ENCODE assay signal across 8 mouse cellular contexts in genomic region chr16:90385688-90386513, GRCm38 (mm10). TPM values are rescaled to one million over a fixed set of nuclear protein-coding genes. Genes with fewer than 3 reads are reported as not detected.
DNase-seq lines count a peak whose midpoint lies in the region; ATAC-seq and TF ChIP-seq lines count a peak whose summit lies in the region.

Hunk (plus strand) TSS chr16:90386013.

- H3K36me3 ChIP-seq in erythroblast, embryonic 14.5 days (ENCODE audit: control insufficient read depth): no peaks in the 10 kb centered on the region; the same call in 1 of the 2 replicates
- H3K36me3 ChIP-seq in embryonic facial prominence, embryonic 12.5 days: peaks cover 11% of the 10 kb centered on the region
- H3K36me3 ChIP-seq in heart, embryonic 11.5 days (ENCODE audit: control insufficient read depth, insufficient read depth, low read length): peaks cover 3% of the 10 kb centered on the region; the same call in 1 of the 2 replicates
- H3K36me3 ChIP-seq in kidney, embryonic 14.5 days (ENCODE audit: control insufficient read depth, insufficient read depth, low read length): peaks cover 6% of the 10 kb centered on the region
- no peaks in the 10 kb centered on the region for H3K36me3 ChIP-seq in liver, adult 2 months (ENCODE audit: control insufficient read depth, insufficient read depth, low read length)
- peaks cover 5% of the 10 kb centered on the region for H3K36me3 ChIP-seq in neural tube, embryonic 13.5 days

- peak within 1 kb of the TSS; percentile 99 for H3K27ac ChIP-seq in embryonic facial prominence, embryonic 12.5 days
- H3K27ac ChIP-seq in heart, embryonic 11.5 days (ENCODE audit: low read depth, low read length): peak within 1 kb of the TSS; percentile 96
- peak within 1 kb of the TSS; percentile 90 for H3K27ac ChIP-seq in kidney, embryonic 14.5 days (ENCODE audit: low read depth, low read length)
- H3K27ac ChIP-seq in liver, adult 2 months (replicated peaks; ENCODE audit: insufficient read depth, low read depth, low read length): peak within 1 kb of the TSS; percentile 15
- peak within 1 kb of the TSS; percentile 93 for H3K27ac ChIP-seq in neural tube, embryonic 13.5 days (replicated peaks)

- TF ChIP-seq POLR2A in liver, adult 2 months (IDR thresholded peaks at IDR 0.05; ENCODE audit: extremely low read depth, insufficient read depth, low read length): 0 out of 2 replicates have a peak, but pooled peaks have one; percentile 7

- no peaks in the 10 kb centered on the region for H3K4me1 ChIP-seq in erythroblast, embryonic 14.5 days (ENCODE audit: control insufficient read depth)
- peaks cover 34% of the 10 kb centered on the region for H3K4me1 ChIP-seq in embryonic facial prominence, embryonic 12.5 days
- peaks cover 32% of the 10 kb centered on the region for H3K4me1 ChIP-seq in heart, embryonic 11.5 days (ENCODE audit: control insufficient read depth, insufficient read depth, low read length)
- H3K4me1 ChIP-seq in kidney, embryonic 14.5 days (ENCODE audit: control insufficient read depth, insufficient read depth, low read length): peaks cover 27% of the 10 kb centered on the region
- peaks cover 10% of the 10 kb centered on the region for H3K4me1 ChIP-seq in liver, adult 2 months (ENCODE audit: control insufficient read depth, insufficient read depth, low read length)
- H3K4me1 ChIP-seq in neural tube, embryonic 13.5 days (replicated peaks): peaks cover 61% of the 10 kb centered on the region

- H3K9me3 ChIP-seq in erythroblast, embryonic 14.5 days (ENCODE audit: control insufficient read depth, low read length): peaks cover 9% of the 10 kb centered on the region
- H3K9me3 ChIP-seq in embryonic facial prominence, embryonic 12.5 days: no peaks in the 10 kb centered on the region
- H3K9me3 ChIP-seq in heart, embryonic 11.5 days (replicated peaks; ENCODE audit: control insufficient read depth, low read length): no peaks in the 10 kb centered on the region
- no peaks in the 10 kb centered on the region for H3K9me3 ChIP-seq in kidney, embryonic 14.5 days (ENCODE audit: control insufficient read depth, low read length)
- 0 out of 2 replicates have a peak, but pooled peaks cover under 1% of the 10 kb centered on the region for H3K9me3 ChIP-seq in neural tube, embryonic 13.5 days

- H3K4me2 ChIP-seq in embryonic facial prominence, embryonic 12.5 days (replicated peaks): peak within 1 kb of the TSS; percentile 79
- H3K4me2 ChIP-seq in heart, embryonic 11.5 days: peak within 1 kb of the TSS; percentile 90
- H3K4me2 ChIP-seq in kidney, embryonic 14.5 days (replicated peaks; ENCODE audit: low read depth, low read length): peak within 1 kb of the TSS; percentile 69
- peak within 1 kb of the TSS; percentile 85 for H3K4me2 ChIP-seq in neural tube, embryonic 13.5 days

- H3K79me2 ChIP-seq in liver, adult 2 months (ENCODE audit: control insufficient read depth, insufficient read depth, low read length): peaks cover 3% of the 10 kb centered on the region; the same call in 1 of the 2 replicates

- TF ChIP-seq CTCF in liver, adult 2 months (IDR thresholded peaks at IDR 0.05; ENCODE audit: low read depth, low read length): peak; percentile 21; the same call in 1 of the 2 replicates

- ATAC-seq in erythroblast, adult 5-6 weeks (replicated peaks; ENCODE audit: low FRiP score, poor library complexity, severe bottlenecking): no peak
- peak; percentile 79 for ATAC-seq in embryonic facial prominence, embryonic 12.5 days (ENCODE audit: insufficient number of reproducible peaks, insufficient read depth, low FRiP score, low TSS enrichment)
- ATAC-seq in heart, embryonic 11.5 days (replicated peaks; ENCODE audit: insufficient number of reproducible peaks, low FRiP score, low TSS enrichment): peak; percentile 65
- ATAC-seq in kidney, embryonic 14.5 days (ENCODE audit: low FRiP score, low TSS enrichment): peak; percentile 77
- peak; percentile 85 for ATAC-seq in neural tube, embryonic 13.5 days (ENCODE audit: low read depth)

- H3K9ac ChIP-seq in embryonic facial prominence, embryonic 12.5 days: peak within 1 kb of the TSS; percentile 94
- H3K9ac ChIP-seq in heart, embryonic 11.5 days (ENCODE audit: low read depth, low read length): peak within 1 kb of the TSS; percentile 95
- peak within 1 kb of the TSS; percentile 93 for H3K9ac ChIP-seq in kidney, embryonic 14.5 days (ENCODE audit: low read depth, low read length)
- peak within 1 kb of the TSS; percentile 78 for H3K9ac ChIP-seq in liver, adult 2 months (ENCODE audit: low read depth, low read length)
- H3K9ac ChIP-seq in neural tube, embryonic 13.5 days: peak within 1 kb of the TSS; percentile 90

- peaks cover 59% of the 10 kb centered on the region for H3K27me3 ChIP-seq in erythroblast, embryonic 14.5 days (ENCODE audit: control insufficient read depth)
- 0 out of 2 replicates have a peak, but pooled peaks cover 3% of the 10 kb centered on the region for H3K27me3 ChIP-seq in embryonic facial prominence, embryonic 12.5 days
- H3K27me3 ChIP-seq in heart, embryonic 11.5 days (ENCODE audit: control insufficient read depth, insufficient read depth, low read length): peaks cover 2% of the 10 kb centered on the region; the same call in 1 of the 2 replicates
- no peaks in the 10 kb centered on the region for H3K27me3 ChIP-seq in kidney, embryonic 14.5 days (ENCODE audit: control insufficient read depth, insufficient read depth, low read length)
- no peaks in the 10 kb centered on the region for H3K27me3 ChIP-seq in liver, adult 2 months (ENCODE audit: control insufficient read depth, insufficient read depth, low read length)
- H3K27me3 ChIP-seq in neural tube, embryonic 13.5 days: peaks cover 37% of the 10 kb centered on the region

- WGBS in embryonic facial prominence, embryonic 12.5 days: under 1% methylated on average over 91 of the region's 101 CpGs
- WGBS in heart, embryonic 11.5 days (ENCODE audit: insufficient replicate concordance): under 1% methylated on average over 89 of the region's 101 CpGs
- 1% methylated on average over 47 of the region's 101 CpGs for WGBS in kidney, embryonic 14.5 days
- WGBS in liver, adult 2 months: under 1% methylated on average over 97 of the region's 101 CpGs
- WGBS in neural tube, embryonic 13.5 days: under 1% methylated on average over 98 of the region's 101 CpGs

- DNase-seq in liver, adult 2 months (ENCODE audit: extremely low read depth, low read depth, low spot score): peak; percentile 38
- peak; percentile 42 for DNase-seq in thymus, postnatal 25 days

- peak within 1 kb of the TSS; percentile 60 for H3K4me3 ChIP-seq in erythroblast, embryonic 14.5 days (replicated peaks)
- peak within 1 kb of the TSS; percentile 90 for H3K4me3 ChIP-seq in embryonic facial prominence, embryonic 12.5 days
- peak within 1 kb of the TSS; percentile 91 for H3K4me3 ChIP-seq in heart, embryonic 11.5 days (ENCODE audit: low read depth, low read length)
- peak within 1 kb of the TSS; percentile 82 for H3K4me3 ChIP-seq in kidney, embryonic 14.5 days (ENCODE audit: low read length)
- peak within 1 kb of the TSS; percentile 78 for H3K4me3 ChIP-seq in liver, adult 2 months (ENCODE audit: insufficient read depth, low read depth, low read length)
- peak within 1 kb of the TSS; percentile 85 for H3K4me3 ChIP-seq in neural tube, embryonic 13.5 days

RNA-seq across cellular contexts. Expression of gene Hunk, which starts in this region (rescaled TPM):
- polyA plus RNA-seq in erythroblast, embryonic 14.5 days (2012): 0.01 TPM in 1 of 2 replicates, not detected in the other
- not detected in 2 replicates for total RNA-seq in erythroblast, adult 5-6 weeks (2015; ENCODE audit: low replicate concordance)
- 0.60 TPM in 1 of 2 replicates, not detected in the other for total RNA-seq in erythroblast, adult 5-6 weeks (2017; ENCODE audit: low replicate concordance)
- 23.8 and 25.0 TPM in 2 replicates for polyA plus RNA-seq in embryonic facial prominence, embryonic 12.5 days (2016; fragmentation: Nextera tagmentation; extraction: Ambion mirVana)
- polyA plus RNA-seq in heart, embryonic 11.5 days (2014; fragmentation: Nextera tagmentation; extraction: Ambion mirVana): 14.9 and 16.4 TPM in 2 replicates
- 10.3 and 16.6 TPM in 2 replicates for polyA plus RNA-seq in kidney, embryonic 14.5 days (2014; fragmentation: Nextera tagmentation; extraction: Ambion mirVana)
- 0.74 and 2.0 TPM in 2 replicates for total RNA-seq in liver, adult 2 months (2014; rRNA removed)
- polyA plus RNA-seq in liver, adult 2 months (2012; rRNA removed): 0.36 and 0.50 TPM in 2 replicates
- polyA plus RNA-seq in neural tube, embryonic 13.5 days (2015; fragmentation: Nextera tagmentation; extraction: Ambion mirVana): 6.2 and 6.8 TPM in 2 replicates

Comparison
In these comparisons a context has a peak if more than half of its experiments do, and no peak if none do; other contexts are left out.
1. H3K27ac ChIP-seq: peak in every context shown above with its lines; median percentile 99 in embryonic facial prominence, embryonic 12.5 days; 96 in heart, embryonic 11.5 days; 93 in neural tube, embryonic 13.5 days; 90 in kidney, embryonic 14.5 days; 15 in liver, adult 2 months.